Mouse (Mus musculus) intestine, embryonic 16.5 days (tissue): Measurements from ENCODE around the gene Zfp426. TPM values are rescaled to one million over a fixed set of nuclear protein-coding genes. Genes with fewer than 3 reads are reported as not detected.

Source experiments
- ATAC-seq: fragments of 200-750 bp; cut with Nextera tagmentation; 2 replicates; pipeline ENCODE4 v1.8.0; 2017; ENCODE audit warnings: moderate TSS enrichment, moderate library complexity
- H3K27ac ChIP-seq: fragments of 300-500 bp; sonication (generic); 2 replicates; pipeline ENCODE4 v1.5.1; 2014; ENCODE audit warnings: mild to moderate bottlenecking, low read length
- H3K27me3 ChIP-seq: fragments of 300-500 bp; sonication (generic); replicated peaks from 2 replicates; pipeline ENCODE4 v1.6.1; 2014; ENCODE audit warnings: low read length, control low read depth, mixed read lengths; ENCODE audit not compliant: control insufficient read depth, insufficient read depth
- H3K36me3 ChIP-seq: fragments of 300-500 bp; sonication (generic); 2 replicates; pipeline ENCODE4 v1.6.1; 2014; ENCODE audit warnings: low read length, control low read depth; ENCODE audit not compliant: control insufficient read depth, insufficient read depth
- H3K4me1 ChIP-seq: fragments of 300-500 bp; sonication (generic); 2 replicates; pipeline ENCODE4 v1.6.1; 2014; ENCODE audit warnings: low read length, control low read depth, mixed read lengths; ENCODE audit not compliant: control insufficient read depth, insufficient read depth
- H3K4me2 ChIP-seq: fragments of 300-500 bp; sonication (generic); 2 replicates; pipeline ENCODE4 v1.6.1; 2014; ENCODE audit warnings: low read depth, low read length, control low read depth
- H3K4me3 ChIP-seq: fragments of 300-500 bp; sonication (generic); 2 replicates; pipeline ENCODE4 v1.5.1; 2014; ENCODE audit warnings: mild to moderate bottlenecking, low read length
- H3K9ac ChIP-seq: fragments of 300-500 bp; sonication (generic); 2 replicates; pipeline ENCODE4 v1.6.1; 2014; ENCODE audit warnings: low read depth, low read length
- H3K9me3 ChIP-seq: fragments of 300-500 bp; sonication (generic); 2 replicates; pipeline ENCODE4 v1.6.1; 2016; ENCODE audit warnings: low read length, control low read depth; ENCODE audit not compliant: control insufficient read depth
- WGBS: fragments of 180-500 bp; shearing (Covaris S2); extraction: QIAGEN DNeasy Blood & Tissue Kit; methylation state at CpG from one replicate; pipeline ENCODE4 v1.1.7; 2014; 5-methylcytosine and 5-hydroxymethylcytosine counted together
- polyA plus RNA-seq: library from polyadenylated mRNA; unstranded; fragments of >200 nt; fragmentation: Nextera tagmentation; extraction: Ambion mirVana; gene quantifications from 2 replicates; pipeline ENCODE4 v1.2.1, GENCODE M21; 2015

The Zfp426 gene
- polyA plus RNA-seq, 1 experiment from 2014 or later, result 14.4 TPM

DNA sequence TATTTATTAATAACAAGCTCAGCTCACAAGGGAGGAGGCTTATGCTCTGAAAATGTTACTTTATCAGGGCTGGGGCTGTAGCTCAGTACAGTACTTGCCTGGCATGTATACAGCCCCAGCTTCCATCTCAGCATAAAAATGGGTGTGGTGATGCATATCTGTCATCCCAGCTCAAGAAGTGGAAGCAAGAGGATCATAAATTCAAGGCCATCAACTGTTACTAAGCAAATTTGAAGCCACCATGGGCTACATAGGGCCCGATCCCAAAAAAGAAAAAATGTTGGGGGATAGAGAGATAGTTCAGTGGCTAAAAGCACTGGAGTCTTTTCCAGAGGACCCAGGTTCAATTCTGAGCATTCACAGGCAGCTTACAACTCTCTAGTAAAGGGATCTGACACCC is 15.9 kb downstream of the Zfp426 start:
- ATAC-seq, result no peak
- Histone ChIP-seq H3K27me3 (no peaks in the 10 kb centered on the region), H3K9me3 (no peaks in the 10 kb centered on the region), H3K4me1 (no peaks in the 10 kb centered on the region), H3K9ac (no peak overlapping the region), H3K27ac (no peak overlapping the region), H3K4me2 (no peak overlapping the region), H3K36me3 (peaks cover 24% of the 10 kb centered on the region), H3K4me3 (no peak overlapping the region)
- 100% methylated on average over 1 of the region's 1 CpGs for WGBS

GRCm38 (mm10) chr9:20466761-20467442 is 25.6 kb downstream of the Zfp426 start:
- Histone ChIP-seq H3K4me2 (no peak overlapping the region), H3K27ac (no peak overlapping the region), H3K4me3 (no peak overlapping the region), H3K9me3 (no peaks in the 10 kb centered on the region), H3K36me3 (peaks cover 22% of the 10 kb centered on the region), H3K27me3 (no peaks in the 10 kb centered on the region), H3K4me1 (no peaks in the 10 kb centered on the region), H3K9ac (no peak overlapping the region)
- WGBS, result 59% methylated on average over 7 of the region's 7 CpGs
- ATAC-seq, result peak; percentile 50

- H3K4me1 ChIP-seq, result no peaks in the 10 kb centered on the region; the same call in 1 of the 2 replicates
- H3K4me2 ChIP-seq, result peak within 1 kb of the TSS; percentile 65
- H3K36me3 ChIP-seq, result no peaks in the 10 kb centered on the region
- H3K4me3 ChIP-seq, result peak within 1 kb of the TSS; percentile 76
- H3K27ac ChIP-seq, result peak within 1 kb of the TSS; percentile 87
- H3K9me3 ChIP-seq, result no peaks in the 10 kb centered on the region
- peak; percentile 96 for ATAC-seq
- H3K9ac ChIP-seq, result peak within 1 kb of the TSS; percentile 84
- no peaks in the 10 kb centered on the region for H3K27me3 ChIP-seq
- WGBS, result under 1% methylated on average over 48 of the region's 48 CpGs
Measured at GRCm38 (mm10) chr9:20459377-20460317, 32.9 kb downstream of the Zfp426 start, which contains the start of gene Zfp26. Gene Zfp26 (minus strand): TSS chr9:20460162.

- H3K36me3 ChIP-seq, result no peaks in the 10 kb centered on the region
- no peaks in the 10 kb centered on the region for H3K9me3 ChIP-seq
- no peak overlapping the region for H3K9ac ChIP-seq
- no peak overlapping the region for H3K4me2 ChIP-seq
- no peak overlapping the region for H3K4me3 ChIP-seq
- 80% methylated on average over 4 of the region's 4 CpGs for WGBS
- H3K4me1 ChIP-seq, result no peaks in the 10 kb centered on the region; the same call in 1 of the 2 replicates
- ATAC-seq, result no peak
- H3K27ac ChIP-seq, result no peak overlapping the region
- H3K27me3 ChIP-seq, result no peaks in the 10 kb centered on the region
Measured at GRCm38 (mm10) chr9:20453647-20454046, 38.9 kb downstream of the Zfp426 start.

GRCm38 (mm10) chr9:20451493-20451892 is 41.1 kb downstream of the Zfp426 start:
- H3K27ac ChIP-seq, result no peak overlapping the region
- H3K4me3 ChIP-seq, result no peak overlapping the region
- H3K4me1 ChIP-seq, result no peaks in the 10 kb centered on the region
- H3K9ac ChIP-seq, result no peak overlapping the region
- H3K36me3 ChIP-seq, result no peaks in the 10 kb centered on the region
- WGBS, result 97% methylated on average over 1 of the region's 1 CpGs
- no peaks in the 10 kb centered on the region for H3K9me3 ChIP-seq
- no peak overlapping the region for H3K4me2 ChIP-seq
- no peak for ATAC-seq
- H3K27me3 ChIP-seq, result no peaks in the 10 kb centered on the region

- Histone ChIP-seq H3K9ac (no peak overlapping the region), H3K9me3 (peaks cover 3% of the 10 kb centered on the region), H3K27me3 (no peaks in the 10 kb centered on the region), H3K27ac (no peak overlapping the region), H3K4me3 (no peak overlapping the region), H3K36me3 (peaks cover 32% of the 10 kb centered on the region), H3K4me1 (no peaks in the 10 kb centered on the region), H3K4me2 (no peak overlapping the region)
- WGBS, result 89% methylated on average over 4 of the region's 4 CpGs
- no peak for ATAC-seq
Measured at GRCm38 (mm10) chr9:20443183-20443783, 49.3 kb downstream of the Zfp426 start.

- Histone ChIP-seq H3K9me3 (no peaks in the 10 kb centered on the region), H3K27ac (no peak overlapping the region), H3K27me3 (no peaks in the 10 kb centered on the region), H3K36me3 (no peaks in the 10 kb centered on the region), H3K4me1 (no peaks in the 10 kb centered on the region), H3K4me2 (no peak overlapping the region), H3K4me3 (no peak overlapping the region), H3K9ac (no peak overlapping the region)
- no peak for ATAC-seq
- 82% methylated on average over 3 of the region's 3 CpGs for WGBS
Measured at GRCm38 (mm10) chr9:20430004-20430403, 62.5 kb downstream of the Zfp426 start.
